Mouse (Mus musculus) G1E (cell line): ENCODE measurements around the gene Sh3bgr. TPM values are rescaled to one million over a fixed set of nuclear protein-coding genes. Genes with fewer than 3 reads are reported as not detected.

ENCODE experiments used
- ATAC-seq: 2 replicates; pipeline ENCODE4 v1.8.0; 2016; ENCODE audit warnings: mild to moderate bottlenecking; ENCODE audit not compliant: insufficient number of reproducible peaks, poor library complexity, low FRiP score, severe bottlenecking; ENCODE audit errors: extremely low read depth
- DNase-seq: peaks from one replicate; pipeline ENCODE4 v3.0.0; 2012; ENCODE audit warnings: low spot score
- H3K27me3 ChIP-seq: 2 replicates; pipeline ENCODE4 v1.6.1; 2012; ENCODE audit warnings: mild to moderate bottlenecking, low read length, inconsistent platforms; ENCODE audit not compliant: insufficient read depth
- H3K36me3 ChIP-seq: replicated peaks from 2 replicates; pipeline ENCODE3; 2012; ENCODE audit warnings: mild to moderate bottlenecking, inconsistent platforms
- H3K4me1 ChIP-seq: 2 replicates; pipeline ENCODE4 v1.6.1; 2012; ENCODE audit warnings: low read depth, low read length, inconsistent platforms, mixed read lengths; ENCODE audit not compliant: insufficient read depth
- H3K4me3 ChIP-seq: 2 replicates; pipeline ENCODE4 v1.5.1; 2012; ENCODE audit warnings: low read depth, mild to moderate bottlenecking, inconsistent platforms, low read length, moderate library complexity, mixed read lengths
- H3K9me3 ChIP-seq: replicated peaks from 2 replicates; pipeline ENCODE4 v1.6.1; 2012; ENCODE audit warnings: inconsistent platforms
- CTCF ChIP-seq: IDR thresholded peaks from 2 replicates; pipeline ENCODE4 v1.5.1; 2012; ENCODE audit warnings: low read depth, low read length, inconsistent platforms, mixed read lengths
- GATA1 ChIP-seq: IDR thresholded peaks from 2 replicates; pipeline ENCODE4 v1.6.1; 2012; ENCODE audit warnings: borderline replicate concordance, low read length, inconsistent platforms, mixed read lengths
- GATA2 ChIP-seq: IDR thresholded peaks from 2 replicates; pipeline ENCODE4 v1.6.1; 2012; ENCODE audit warnings: low read depth, low read length, inconsistent platforms, borderline replicate concordance
- POLR2AphosphoS5 ChIP-seq: IDR thresholded peaks from 2 replicates; pipeline ENCODE4 v1.6.1; 2012; ENCODE audit warnings: low read depth, low read length, inconsistent platforms; ENCODE audit not compliant: insufficient replicate concordance
- TAL1 ChIP-seq: conservative IDR thresholded peaks from 2 replicates; pipeline ENCODE4 v1.6.1; 2012; ENCODE audit warnings: low read depth, low read length, inconsistent platforms, mixed read lengths
- polyA plus RNA-seq: library from polyadenylated mRNA; stranded (reverse); fragments of >175 nt; gene quantifications from 2 replicates; pipeline ENCODE4 v1.2.3, GENCODE M21; 2012
- total RNA-seq, 2 experiments: library from RNA; stranded (forward) in 1 of 2; stranded (reverse) in 1 of 2; fragments of 200-1000 nt in 1 of 2; fragments of >200 nt in 1 of 2; fragmentation: Nextera tagmentation in 1 of 2; gene quantifications; 2 replicates each; pipeline ENCODE4 v1.2.3; 2014 to 2017

The Sh3bgr gene
- total and polyA plus RNA-seq, 3 experiments, result not detected

- H3K4me1 ChIP-seq, result no peaks in the 10 kb centered on the region
- H3K9me3 ChIP-seq, result no peaks in the 10 kb centered on the region
- no peak overlapping the region for H3K4me3 ChIP-seq
- no peak for DNase-seq
- no peak for ATAC-seq
- TF ChIP-seq GATA2 (no peak), POLR2AphosphoS5 (no peak), CTCF (no peak), TAL1 (no peak), GATA1 (no peak)
- no peaks in the 10 kb centered on the region for H3K27me3 ChIP-seq
- no peaks in the 10 kb centered on the region for H3K36me3 ChIP-seq
These were observed 72.8 kb downstream of the Sh3bgr start for GRCm38 (mm10) chr16:96272929-96273619.

- no peaks in the 10 kb centered on the region for H3K27me3 ChIP-seq
- DNase-seq, result no peak
- ATAC-seq, result no peak
- no peaks in the 10 kb centered on the region for H3K4me1 ChIP-seq
- H3K9me3 ChIP-seq, result no peaks in the 10 kb centered on the region
- TF ChIP-seq GATA2, result no peak
- TF ChIP-seq GATA1, result no peak
- no peak for TF ChIP-seq CTCF
- TF ChIP-seq TAL1, result no peak
- no peak for TF ChIP-seq POLR2AphosphoS5
- no peaks in the 10 kb centered on the region for H3K36me3 ChIP-seq
- no peak overlapping the region for H3K4me3 ChIP-seq
These were observed 76.3 kb downstream of the Sh3bgr start for GRCm38 (mm10) chr16:96276596-96276995.

Other genes with a start within 250 kb of the Sh3bgr start
- gene Psmg1, start 209.5 kb upstream of the Sh3bgr start, total RNA-seq (2014; fragmentation: Nextera tagmentation), result 29.9 and 37.3 TPM in 2 replicates
- gene Psmg1, start 209.5 kb upstream of the Sh3bgr start, total RNA-seq (2017), result 70.4 and 75.6 TPM in 2 replicates
- gene Psmg1, start 209.5 kb upstream of the Sh3bgr start, polyA plus RNA-seq, result 89.8 and 102 TPM in 2 replicates
- 64.9 and 70.2 TPM in 2 replicates for gene Brwd1, start 117.9 kb upstream of the Sh3bgr start, total RNA-seq (2014; fragmentation: Nextera tagmentation)
- gene Brwd1, start 117.9 kb upstream of the Sh3bgr start, total RNA-seq (2017), result 67.3 and 68.7 TPM in 2 replicates
- gene Brwd1, start 117.9 kb upstream of the Sh3bgr start, polyA plus RNA-seq, result 9.0 and 13.2 TPM in 2 replicates
- 156 and 238 TPM in 2 replicates for gene Hmgn1, start 72.7 kb upstream of the Sh3bgr start, total RNA-seq (2014; fragmentation: Nextera tagmentation)
- 182 and 273 TPM in 2 replicates for gene Hmgn1, start 72.7 kb upstream of the Sh3bgr start, total RNA-seq (2017)
- gene Hmgn1, start 72.7 kb upstream of the Sh3bgr start, polyA plus RNA-seq, result 184 and 230 TPM in 2 replicates
- gene Wrb, start 55.0 kb upstream of the Sh3bgr start, total RNA-seq (2014; fragmentation: Nextera tagmentation), result 14.4 and 19.9 TPM in 2 replicates
- 18.4 and 25.5 TPM in 2 replicates for gene Wrb, start 55.0 kb upstream of the Sh3bgr start, total RNA-seq (2017)
- gene Wrb, start 55.0 kb upstream of the Sh3bgr start, polyA plus RNA-seq, result 3.1 and 4.5 TPM in 2 replicates
- 0.53 and 0.60 TPM in 2 replicates for gene Lca5l, start 8.2 kb upstream of the Sh3bgr start, total RNA-seq (2014; fragmentation: Nextera tagmentation)
- 0.12 and 0.16 TPM in 2 replicates for gene Lca5l, start 8.2 kb upstream of the Sh3bgr start, total RNA-seq (2017)
- gene Lca5l, start 8.2 kb upstream of the Sh3bgr start, polyA plus RNA-seq, result not detected in 2 replicates
- gene B3galt5, start 35.4 kb downstream of the Sh3bgr start, total RNA-seq (2014; fragmentation: Nextera tagmentation), result not detected in 2 replicates
- 0.12 and 0.16 TPM in 2 replicates for gene B3galt5, start 35.4 kb downstream of the Sh3bgr start, total RNA-seq (2017)
- gene B3galt5, start 35.4 kb downstream of the Sh3bgr start, polyA plus RNA-seq, result not detected in 2 replicates
- gene Itgb2l, start 243.2 kb downstream of the Sh3bgr start, total RNA-seq (2014; fragmentation: Nextera tagmentation), result not detected in 2 replicates
- gene Itgb2l, start 243.2 kb downstream of the Sh3bgr start, total RNA-seq (2017), result 0.06 and 0.16 TPM in 2 replicates
- gene Itgb2l, start 243.2 kb downstream of the Sh3bgr start, polyA plus RNA-seq, result not detected in 2 replicates